Mouse (Mus musculus): ENCODE results near the gene Arhgef12.
"Not testable (repeated sequence)": the region's sequence is repeated elsewhere in the genome, so short reads cannot be mapped to it uniquely, and the experiment has no call there.

Arhgef12 gene

GRCm38 (mm10) chr9:43107187-43107517 lies at the start of gene Arhgef12:
Arhgef12 (minus strand) TSS chr9:43107239.
- no peak for DNase-seq (ENCODE audit: low spot score)

- DNase-seq (ENCODE audit: low spot score): no peak
Observed at GRCm38 (mm10) chr9:43155960-43156359, 48.9 kb upstream of the Arhgef12 start.

GRCm38 (mm10) chr9:43151779-43152178 lies 44.7 kb upstream of the Arhgef12 start:
- no peak for DNase-seq (ENCODE audit: low spot score)

GRCm38 (mm10) chr9:43150957-43151356 lies 43.9 kb upstream of the Arhgef12 start:
- DNase-seq (ENCODE audit: low spot score): no peak

DNA sequence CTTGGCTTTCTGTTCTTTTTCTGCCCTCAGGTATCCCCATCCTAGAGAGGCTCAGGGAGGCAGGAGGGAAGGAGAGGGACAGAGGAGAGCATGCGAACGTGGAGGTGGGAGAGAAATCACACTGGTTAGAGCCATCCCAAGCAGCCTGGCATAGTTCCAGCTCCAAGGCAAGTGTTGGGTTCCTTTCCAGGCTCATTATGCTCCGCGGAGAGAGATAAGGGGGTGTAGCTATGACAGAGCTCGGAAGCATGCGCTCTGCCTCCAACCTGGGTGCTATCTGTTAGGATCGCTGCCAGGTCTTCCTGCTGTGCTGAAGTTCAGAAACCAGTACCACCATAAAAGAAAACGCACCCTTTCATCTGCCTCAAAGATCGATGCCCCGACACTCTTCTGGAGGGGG lies 43.0 kb upstream of the Arhgef12 start:
- DNase-seq (ENCODE audit: low spot score): no peak

GRCm38 (mm10) chr9:43149498-43149897 lies 42.5 kb upstream of the Arhgef12 start:
- DNase-seq (ENCODE audit: low spot score): no peak

GRCm38 (mm10) chr9:43145196-43145595 lies 38.2 kb upstream of the Arhgef12 start:
- no peak for DNase-seq (ENCODE audit: low spot score)

DNA sequence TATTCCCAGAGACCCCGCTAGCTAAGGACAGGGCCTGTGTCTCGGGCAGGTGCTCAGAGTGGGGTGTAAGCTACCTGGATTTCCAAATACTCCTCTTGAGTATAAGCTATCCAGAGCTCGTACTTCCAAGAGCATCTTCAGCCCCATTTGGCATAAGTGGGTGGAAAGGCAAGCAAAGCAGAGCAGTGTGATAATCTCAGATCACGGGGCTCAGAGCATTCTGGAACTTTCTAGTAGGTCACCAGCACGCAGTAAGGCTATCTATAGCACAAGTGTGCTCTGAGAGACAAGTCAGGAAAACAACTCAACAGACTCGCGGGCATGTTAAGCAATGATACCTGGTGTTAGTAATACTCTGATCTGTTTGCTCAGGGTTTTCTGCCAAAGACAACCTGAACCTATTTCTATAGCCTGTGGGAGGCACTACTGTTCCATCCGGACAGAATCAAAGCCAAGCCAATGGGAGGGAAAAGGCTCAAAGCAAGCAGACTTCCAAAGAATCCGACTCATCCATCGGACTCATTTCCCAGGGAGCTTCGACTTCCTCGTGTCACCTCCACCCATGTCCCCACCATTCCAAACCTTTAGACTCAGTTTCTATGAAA lies 37.3 kb upstream of the Arhgef12 start:
- no peak for DNase-seq (ENCODE audit: low spot score)

- DNase-seq (ENCODE audit: low spot score): no peak
Observed at GRCm38 (mm10) chr9:43141839-43142238, 34.8 kb upstream of the Arhgef12 start.

DNA sequence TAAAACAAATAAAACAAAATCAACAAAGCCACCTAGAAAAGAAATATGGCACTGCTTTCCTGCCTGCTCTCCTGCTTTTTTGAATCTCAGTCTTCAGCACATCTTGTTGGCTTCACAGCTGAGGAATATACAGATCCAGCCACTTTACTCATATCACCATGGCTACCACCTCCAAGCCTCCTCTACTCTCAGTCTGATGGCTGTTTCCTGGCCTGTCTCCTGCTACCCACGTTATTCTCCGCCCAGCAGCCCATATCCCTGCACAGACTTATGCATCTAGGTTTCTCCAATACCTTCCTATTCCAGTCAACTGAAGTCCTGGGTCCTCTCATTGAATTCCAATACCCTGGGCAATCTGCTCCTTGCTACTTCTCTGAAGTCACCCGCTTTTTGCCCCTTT lies 26.5 kb upstream of the Arhgef12 start:
- no peak for DNase-seq (ENCODE audit: low spot score)

- no peak for DNase-seq (ENCODE audit: low spot score)
Observed at GRCm38 (mm10) chr9:43132380-43132779, 25.3 kb upstream of the Arhgef12 start.

- no peak for DNase-seq (ENCODE audit: low spot score)
Observed at GRCm38 (mm10) chr9:43131940-43132339, 24.9 kb upstream of the Arhgef12 start.

DNA sequence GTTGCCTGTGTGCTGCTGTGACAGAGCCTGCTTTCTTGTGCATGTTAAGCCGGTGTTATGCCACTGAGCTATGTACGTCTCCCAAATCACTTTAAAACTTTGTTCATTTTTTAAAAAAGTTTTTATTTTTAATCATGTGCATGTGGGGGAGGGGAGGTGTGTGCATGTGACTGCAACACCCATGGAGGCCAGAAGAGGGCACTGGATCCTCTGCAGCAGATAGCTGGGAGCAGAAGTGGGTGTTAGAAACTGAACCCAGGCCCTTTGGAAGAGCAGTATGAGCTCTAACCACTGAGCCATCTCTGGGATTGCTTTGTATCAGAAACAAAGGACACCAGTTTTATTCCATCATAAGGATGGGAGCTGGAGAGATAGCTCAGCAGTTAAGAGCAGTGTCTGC lies 23.6 kb upstream of the Arhgef12 start:
- DNase-seq (ENCODE audit: low spot score): no peak

DNA sequence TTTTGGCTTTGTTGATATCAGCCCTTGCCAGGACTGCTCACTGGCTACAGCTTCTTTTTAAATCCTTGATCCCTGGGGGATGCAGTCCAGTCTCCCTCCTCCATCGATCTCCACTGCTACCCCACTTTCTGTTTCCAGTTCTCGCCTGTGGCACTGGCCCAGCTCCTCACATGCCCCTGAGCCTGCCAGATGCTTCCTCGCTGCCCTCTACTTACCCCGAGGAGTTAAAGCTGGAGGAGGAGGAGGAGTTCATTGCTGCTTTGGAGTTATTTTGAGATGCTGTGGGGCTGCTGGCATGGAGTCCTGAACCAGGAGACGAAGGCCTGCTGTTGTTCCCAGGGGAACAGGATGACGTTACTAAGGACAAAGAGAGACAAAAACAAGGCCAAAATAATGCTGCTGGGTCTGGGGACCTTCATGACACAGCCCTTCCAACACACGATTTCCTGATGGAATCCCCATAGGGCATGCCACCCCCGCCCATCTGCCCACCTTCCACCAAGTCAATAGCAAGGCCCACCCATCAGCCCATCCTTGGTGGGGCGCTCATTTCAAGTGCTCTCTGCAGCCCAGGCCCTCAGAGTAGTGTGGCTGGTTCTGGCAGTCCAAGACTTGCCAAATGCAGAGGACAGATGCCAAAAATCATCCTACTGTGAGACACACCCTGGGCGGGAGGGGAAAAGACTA lies 20.2 kb upstream of the Arhgef12 start:
- DNase-seq (ENCODE audit: low spot score): no peak

GRCm38 (mm10) chr9:43122379-43122778 lies 15.3 kb upstream of the Arhgef12 start:
- no peak for DNase-seq (ENCODE audit: low spot score)

DNA sequence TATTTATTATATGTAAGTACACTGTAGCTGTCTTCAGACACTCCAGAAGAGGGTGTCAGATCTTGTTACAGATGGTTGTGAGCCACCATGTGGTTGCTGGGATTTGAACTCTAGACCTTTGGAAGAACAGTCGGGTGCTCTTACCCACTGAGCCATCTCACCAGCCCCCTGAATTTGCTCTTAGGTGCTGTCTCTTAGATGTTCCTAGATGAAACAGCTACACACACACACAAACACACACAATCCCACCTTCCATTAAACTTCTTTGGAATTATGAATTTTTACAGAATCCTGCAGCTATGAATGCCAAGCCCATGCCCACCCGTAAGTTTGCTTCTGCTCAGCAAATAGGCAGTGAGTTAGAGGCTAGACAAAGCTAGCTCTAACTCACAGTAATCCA lies 14.9 kb upstream of the Arhgef12 start:
- not testable (repeated sequence) for DNase-seq (ENCODE audit: low spot score)

DNA sequence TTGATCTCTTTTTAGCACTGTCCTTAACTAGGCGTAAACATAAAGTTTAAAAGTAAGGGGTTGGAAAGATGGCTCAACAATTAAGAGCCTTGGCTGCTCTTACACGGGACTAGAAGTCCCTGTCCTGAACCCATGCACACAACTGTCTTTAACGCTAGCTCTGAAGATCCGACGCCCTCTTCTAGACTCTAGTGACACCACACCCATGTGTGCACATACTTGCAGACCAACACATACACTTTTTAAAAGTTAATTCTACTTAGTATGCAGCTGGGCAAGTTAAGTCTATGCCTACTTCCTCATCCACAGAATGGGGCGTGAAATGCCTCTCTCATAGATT lies 9.9 kb upstream of the Arhgef12 start:
- DNase-seq (ENCODE audit: low spot score): no peak

GRCm38 (mm10) chr9:43116134-43116996 lies 9.3 kb upstream of the Arhgef12 start, which contains the start of gene Tmem136:
Tmem136 (minus strand) TSS chr9:43116570.
- DNase-seq (ENCODE audit: low spot score): no peak

- no peak for DNase-seq (ENCODE audit: low spot score)
Observed at GRCm38 (mm10) chr9:43115431-43116133, 8.5 kb upstream of the Arhgef12 start.

GRCm38 (mm10) chr9:43114833-43115232 lies 7.8 kb upstream of the Arhgef12 start:
- no peak for DNase-seq (ENCODE audit: low spot score)

DNA sequence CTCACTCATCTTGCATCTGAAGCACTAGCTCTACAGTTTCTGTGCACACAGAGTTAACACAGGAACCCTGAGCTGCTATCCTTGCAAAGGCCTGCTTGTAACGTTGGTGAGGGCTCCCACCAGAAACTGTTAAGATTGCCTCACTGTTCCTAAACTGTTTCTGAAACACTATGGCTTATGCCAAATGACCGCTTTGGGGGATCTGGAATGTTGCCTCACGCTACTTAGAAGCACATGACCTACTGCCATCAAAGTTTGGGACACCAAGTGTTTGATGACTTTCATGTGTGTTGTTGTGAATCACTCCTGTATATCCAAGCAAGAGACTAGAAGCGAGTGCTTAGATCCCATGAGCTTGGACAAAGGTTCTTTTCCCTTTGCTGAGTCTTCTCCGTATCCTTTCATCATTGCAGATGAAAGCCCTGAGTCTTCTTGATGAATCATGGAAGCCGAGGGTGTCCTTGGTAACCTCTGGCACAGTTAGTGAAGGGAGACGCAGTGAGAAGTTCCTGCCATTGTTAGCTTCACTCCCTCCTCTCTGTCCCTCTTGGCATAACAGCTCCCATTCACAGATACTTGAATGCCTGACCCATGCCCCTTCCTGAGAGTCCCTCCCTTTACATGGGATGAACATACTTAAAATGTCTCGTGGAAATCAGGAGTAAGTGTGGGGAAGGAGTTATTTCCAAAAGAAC lies 3.4 kb upstream of the Arhgef12 start:
- no peak for DNase-seq (ENCODE audit: low spot score)

GRCm38 (mm10) chr9:43109125-43109524 lies 2.1 kb upstream of the Arhgef12 start:
- no peak for DNase-seq (ENCODE audit: low spot score)
